Mouse (Mus musculus): ENCODE results near the gene Mapk8. TPM values are rescaled to one million over a fixed set of nuclear protein-coding genes. Genes with fewer than 3 reads are reported as not detected.

Gene Mapk8
- polyA plus RNA-seq, 1 experiment from 2014 or later = 12.0 TPM

Other genes starting within 250 kb of the Mapk8 start
- 2.4 and 3.2 TPM in 2 replicates for gene Arhgap22, start 233.1 kb downstream of the Mapk8 start, polyA plus RNA-seq (2015; fragmentation: Nextera tagmentation; extraction: Ambion mirVana)
- 0.03 and 0.14 TPM in 2 replicates for gene Frmpd2, start 24.5 kb upstream of the Mapk8 start, polyA plus RNA-seq (2015; fragmentation: Nextera tagmentation; extraction: Ambion mirVana)
- gene Ptpn20, start 142.0 kb upstream of the Mapk8 start, polyA plus RNA-seq (2015; fragmentation: Nextera tagmentation; extraction: Ambion mirVana) = 0.05 and 0.15 TPM in 2 replicates

All from heart, embryonic 15.5 days (tissue).